Mouse (Mus musculus): ENCODE measurements around the gene Mrpl9. TPM values are rescaled to one million over a fixed set of nuclear protein-coding genes. Genes with fewer than 3 reads are reported as not detected.

The Mrpl9 gene
- polyA plus RNA-seq (2015; fragmentation: Nextera tagmentation; extraction: Ambion mirVana) = 58.6 and 62.2 TPM in 2 replicates

DNA sequence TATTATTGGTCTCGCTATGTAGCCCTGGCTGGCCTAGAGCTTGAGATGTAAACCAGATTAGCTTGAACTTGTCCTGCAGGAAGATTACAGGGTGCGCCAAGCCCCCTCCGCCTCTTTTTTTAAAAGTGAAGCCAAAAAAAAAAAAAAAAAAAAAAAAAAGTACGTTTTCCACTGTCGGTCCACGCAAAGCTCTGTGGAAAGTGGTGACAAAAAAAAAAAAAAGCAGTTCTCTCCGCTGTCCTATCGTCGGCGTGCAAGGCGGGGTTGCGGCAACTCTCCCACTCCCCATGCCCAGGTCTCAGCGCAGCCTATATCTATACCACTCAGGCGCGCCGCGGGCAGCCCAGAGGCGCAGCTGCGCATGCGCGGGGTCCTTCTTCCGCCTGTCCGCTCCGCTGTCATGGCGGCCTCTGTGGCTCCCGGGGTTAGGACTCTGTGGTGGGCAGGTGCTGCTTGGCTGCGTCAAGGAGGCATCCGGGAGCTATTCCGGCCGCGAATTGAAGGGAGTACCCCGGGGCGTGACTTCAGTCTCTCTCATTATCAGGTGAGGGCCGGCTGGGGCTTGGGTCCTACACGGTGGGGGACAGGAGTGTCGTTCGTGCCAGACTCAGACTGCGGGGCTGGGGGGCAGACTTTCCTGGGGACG, at the start of gene Mrpl9:
TSS of gene Mrpl9 (plus strand) at position 368 of the 646 bp plus-strand sequence.
- Histone ChIP-seq H3K36me3 (peaks cover 37% of the 10 kb centered on the region), H3K9ac (peak within 1 kb of the TSS; percentile 82), H3K9me3 (no peaks in the 10 kb centered on the region), H3K4me3 (peak within 1 kb of the TSS; percentile 96), H3K4me2 (peak within 1 kb of the TSS; percentile 84), H3K27ac (replicated peaks) (peak within 1 kb of the TSS; percentile 76), H3K4me1 (replicated peaks) (peaks cover 14% of the 10 kb centered on the region), H3K27me3 (peaks cover 6% of the 10 kb centered on the region; the same call in 1 of the 2 replicates)
- under 1% methylated on average over 39 of the region's 39 CpGs for WGBS
- peak; percentile 98 for ATAC-seq (ENCODE audit: low read depth)

DNA sequence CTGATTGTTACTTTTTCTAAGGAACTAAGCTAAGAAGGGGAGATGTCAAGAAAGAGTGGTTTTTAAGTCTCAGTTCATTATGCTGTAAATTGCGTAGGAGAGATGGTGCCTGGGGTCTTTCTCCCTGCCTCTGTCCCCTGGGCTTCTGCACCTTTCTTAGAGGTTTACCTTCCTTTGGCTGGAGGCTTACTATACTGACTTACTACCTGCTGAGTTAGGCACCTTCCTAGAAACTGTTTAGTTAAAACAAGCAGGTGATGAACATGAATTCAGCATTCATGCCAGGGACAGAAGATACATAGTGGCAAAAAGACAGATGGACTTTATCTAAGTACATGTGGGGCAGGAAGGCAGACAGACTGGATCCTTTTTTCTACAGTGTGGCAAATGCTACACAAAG, 46.8 kb upstream of the Mrpl9 start:
- Histone ChIP-seq H3K4me1 (replicated peaks) (peaks cover 21% of the 10 kb centered on the region), H3K4me3 (no peak overlapping the region), H3K36me3 (no peaks in the 10 kb centered on the region), H3K4me2 (no peak overlapping the region), H3K9ac (no peak overlapping the region), H3K27me3 (peaks cover 39% of the 10 kb centered on the region), H3K27ac (replicated peaks) (no peak overlapping the region), H3K9me3 (no peaks in the 10 kb centered on the region)
- ATAC-seq (ENCODE audit: low read depth) = no peak
- 71% methylated on average over 1 of the region's 1 CpGs for WGBS

DNA sequence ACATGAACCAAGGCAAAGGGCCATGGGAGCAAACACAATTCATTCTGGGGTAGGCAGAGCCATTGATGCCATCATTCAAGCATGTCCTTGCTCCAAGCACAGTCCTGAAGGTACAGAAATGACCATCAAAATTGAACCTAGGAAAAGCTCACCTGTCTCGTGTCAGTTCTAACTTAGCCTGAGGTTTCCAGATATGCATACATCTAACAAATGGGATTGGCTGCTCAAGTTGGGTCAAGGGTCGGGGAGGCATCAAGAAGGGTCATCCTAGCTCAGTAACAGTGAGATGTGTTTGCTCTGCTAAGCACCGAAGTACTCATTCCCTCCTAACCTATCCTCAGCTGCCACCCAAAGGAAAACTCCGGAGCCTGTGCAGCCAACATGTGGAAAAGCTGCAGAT, 46.3 kb upstream of the Mrpl9 start:
- peaks cover 21% of the 10 kb centered on the region for H3K4me1 ChIP-seq (replicated peaks)
- ATAC-seq (ENCODE audit: low read depth) = no peak
- H3K4me2 ChIP-seq = no peak overlapping the region
- 82% methylated on average over 4 of the region's 4 CpGs for WGBS
- peaks cover 44% of the 10 kb centered on the region for H3K27me3 ChIP-seq
- no peak overlapping the region for H3K4me3 ChIP-seq
- no peaks in the 10 kb centered on the region for H3K9me3 ChIP-seq
- no peak overlapping the region for H3K9ac ChIP-seq
- H3K27ac ChIP-seq (replicated peaks) = no peak overlapping the region
- no peaks in the 10 kb centered on the region for H3K36me3 ChIP-seq

DNA sequence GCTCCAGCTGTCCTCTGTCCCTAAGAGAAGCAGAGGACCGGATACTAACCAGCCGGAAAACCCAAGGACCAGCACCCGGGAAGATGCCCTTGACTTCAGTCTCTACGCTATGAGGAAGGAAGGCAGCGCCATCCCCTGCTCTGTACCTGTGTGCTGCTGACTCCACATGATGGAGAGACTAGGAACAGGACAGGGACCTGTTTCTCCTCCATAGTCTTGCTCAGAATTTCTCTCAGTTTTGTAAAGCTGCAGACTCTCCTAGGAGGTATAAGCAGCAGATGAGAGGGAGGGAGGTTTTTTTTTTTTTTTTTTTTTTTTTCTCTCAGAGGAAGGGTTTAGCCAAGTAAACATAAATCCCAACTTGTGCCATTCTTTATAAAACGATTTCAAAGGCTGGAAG, 44.9 kb upstream of the Mrpl9 start, which contains the start of gene Lingo4:
TSS of gene Lingo4 (plus strand) at position 301 of the 400 bp plus-strand sequence.
- Histone ChIP-seq H3K27me3 (peaks cover 51% of the 10 kb centered on the region), H3K27ac (replicated peaks) (0 out of 2 replicates have a peak within 1 kb of the TSS, but pooled peaks have one; percentile 13), H3K4me1 (replicated peaks) (peaks cover 21% of the 10 kb centered on the region), H3K9ac (peak within 1 kb of the TSS; percentile 65), H3K9me3 (no peaks in the 10 kb centered on the region), H3K4me2 (peak within 1 kb of the TSS; percentile 66), H3K4me3 (peak within 1 kb of the TSS; percentile 35), H3K36me3 (no peaks in the 10 kb centered on the region)
- WGBS = 63% methylated on average over 6 of the region's 6 CpGs
- no peak for ATAC-seq (ENCODE audit: low read depth)

DNA sequence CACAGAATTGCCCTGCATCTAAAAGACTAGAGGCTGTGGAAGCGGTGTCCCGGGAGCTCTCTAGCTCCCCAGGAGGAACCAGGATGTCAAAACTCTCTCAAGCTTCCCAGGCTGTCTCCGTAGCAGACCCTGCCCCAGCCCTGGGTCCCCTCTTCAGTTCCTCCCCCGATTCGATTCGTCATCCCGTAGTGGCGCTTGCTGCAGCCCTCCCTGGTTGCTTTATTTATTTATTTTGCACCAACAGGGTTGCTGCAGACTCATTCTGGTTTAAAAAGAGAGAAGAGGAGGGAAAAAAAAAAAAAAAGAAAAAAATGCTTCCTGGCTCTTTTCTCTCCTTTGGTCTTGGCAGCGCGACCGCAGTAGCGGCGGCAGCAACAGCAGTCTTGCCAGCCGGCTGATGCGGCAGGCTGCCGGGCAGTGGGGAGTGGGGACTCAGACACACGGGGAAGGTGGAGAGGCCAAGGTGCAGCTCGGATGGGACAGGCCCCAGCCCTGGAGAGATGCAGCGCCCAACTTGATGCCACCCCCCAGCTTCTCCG, 44.1 kb upstream of the Mrpl9 start:
- Histone ChIP-seq H3K4me3 (peak overlapping the region; percentile 35), H3K9ac (peak overlapping the region; percentile 65), H3K36me3 (no peaks in the 10 kb centered on the region), H3K9me3 (no peaks in the 10 kb centered on the region), H3K4me2 (peak overlapping the region; percentile 66), H3K27me3 (peaks cover 51% of the 10 kb centered on the region), H3K4me1 (replicated peaks) (peaks cover 23% of the 10 kb centered on the region), H3K27ac (replicated peaks) (0 out of 2 replicates have a peak overlapping the region, but pooled peaks have one; percentile 13)
- ATAC-seq (ENCODE audit: low read depth) = peak; percentile 63; the same call in 1 of the 2 replicates
- WGBS = 1% methylated on average over 20 of the region's 20 CpGs

DNA sequence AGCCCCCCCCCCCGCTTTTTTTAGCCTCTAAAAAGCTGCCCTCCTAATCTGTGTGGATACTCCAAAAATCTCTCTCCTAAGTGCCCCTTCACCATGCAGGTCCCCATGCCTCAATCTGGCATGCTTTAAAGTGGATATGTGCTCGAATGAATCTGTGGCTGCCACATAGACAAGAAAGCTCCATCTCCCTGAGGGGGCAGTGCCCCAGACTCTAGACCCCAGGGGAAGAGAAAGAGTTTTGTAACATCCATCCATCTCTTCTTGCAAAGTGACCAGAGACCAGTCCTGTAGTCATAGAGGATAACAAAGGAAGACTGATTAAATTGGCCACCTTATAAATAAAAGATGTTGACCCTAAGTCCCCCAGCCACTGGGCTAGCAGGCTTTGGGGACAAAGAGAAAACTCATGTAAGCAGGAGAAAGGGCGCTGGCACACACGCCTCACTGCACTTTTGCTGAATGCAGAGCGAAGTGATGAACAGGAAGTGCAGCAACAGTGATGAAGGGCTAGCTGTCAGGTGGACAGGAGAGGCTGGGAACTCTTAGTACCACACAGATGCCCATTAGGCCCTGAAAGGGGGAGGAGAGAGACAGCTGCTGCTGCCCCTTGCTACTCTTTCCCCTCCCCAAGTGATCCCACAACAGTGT, 43.3 kb upstream of the Mrpl9 start:
- H3K9ac ChIP-seq = peak overlapping the region; percentile 65
- 14% methylated on average over 5 of the region's 5 CpGs for WGBS
- peak overlapping the region; percentile 35 for H3K4me3 ChIP-seq
- peaks cover 31% of the 10 kb centered on the region for H3K4me1 ChIP-seq (replicated peaks)
- no peaks in the 10 kb centered on the region for H3K9me3 ChIP-seq
- no peak for ATAC-seq (ENCODE audit: low read depth)
- peak overlapping the region; percentile 66 for H3K4me2 ChIP-seq
- H3K36me3 ChIP-seq = no peaks in the 10 kb centered on the region
- H3K27ac ChIP-seq (replicated peaks) = no peak overlapping the region
- H3K27me3 ChIP-seq = peaks cover 51% of the 10 kb centered on the region

DNA sequence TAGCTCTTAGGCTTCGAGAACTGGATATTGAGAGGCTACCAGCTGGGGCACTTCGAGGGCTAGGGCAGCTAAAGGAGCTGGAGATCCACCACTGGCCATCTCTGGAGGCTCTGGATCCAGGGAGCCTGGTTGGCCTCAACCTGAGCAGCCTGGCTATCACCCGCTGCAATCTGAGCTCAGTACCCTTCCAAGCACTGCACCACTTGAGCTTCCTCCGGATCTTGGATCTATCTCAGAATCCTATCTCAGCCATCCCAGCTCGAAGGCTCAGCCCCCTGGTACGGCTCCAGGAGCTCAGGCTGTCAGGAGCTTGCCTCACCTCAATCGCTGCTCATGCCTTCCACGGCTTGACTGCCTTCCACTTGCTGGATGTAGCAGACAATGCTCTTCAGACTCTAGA, 40.7 kb upstream of the Mrpl9 start:
- no peak overlapping the region for H3K9ac ChIP-seq
- H3K27me3 ChIP-seq = peaks cover 34% of the 10 kb centered on the region
- no peaks in the 10 kb centered on the region for H3K36me3 ChIP-seq
- peaks cover 34% of the 10 kb centered on the region for H3K4me1 ChIP-seq (replicated peaks)
- 80% methylated on average over 8 of the region's 8 CpGs for WGBS
- no peak overlapping the region for H3K27ac ChIP-seq (replicated peaks)
- H3K4me3 ChIP-seq = no peak overlapping the region
- no peak for ATAC-seq (ENCODE audit: low read depth)
- no peaks in the 10 kb centered on the region for H3K9me3 ChIP-seq
- H3K4me2 ChIP-seq = no peak overlapping the region

DNA sequence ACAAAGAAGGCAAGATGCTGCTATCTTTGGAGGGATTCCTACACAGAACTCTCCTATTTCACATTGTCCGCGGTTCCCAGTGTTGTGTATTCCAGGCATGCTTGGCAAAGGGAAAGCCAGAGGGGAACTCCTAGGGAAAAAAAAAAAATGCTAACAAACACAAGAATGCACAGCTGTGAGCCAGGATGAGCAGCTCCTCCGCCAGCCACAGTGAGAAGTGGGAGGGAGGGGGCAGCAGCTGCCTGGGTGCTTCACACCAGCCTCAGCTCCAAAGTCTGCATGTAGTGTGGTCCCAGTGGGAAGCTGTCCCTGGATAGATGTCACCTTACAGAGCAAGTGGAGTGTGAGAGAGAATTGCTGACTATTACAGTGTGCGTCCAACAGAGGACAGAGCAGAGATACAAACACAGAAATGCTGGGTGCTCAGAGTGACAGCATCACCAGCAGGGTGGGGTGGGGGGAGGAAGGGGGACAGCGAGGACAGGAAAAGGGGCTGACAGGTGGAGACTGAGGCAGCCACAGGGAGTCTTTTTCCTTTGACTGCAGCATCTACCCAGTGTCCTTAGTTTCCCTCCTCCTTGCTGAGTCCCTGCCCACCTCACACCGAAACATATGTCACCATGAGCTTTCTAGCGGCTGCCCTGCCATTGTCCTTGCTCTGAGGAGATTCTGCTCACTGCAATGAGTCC, 38.6 kb upstream of the Mrpl9 start:
- Histone ChIP-seq H3K9ac (peak overlapping the region; percentile 49; the same call in 1 of the 2 replicates), H3K36me3 (no peaks in the 10 kb centered on the region), H3K4me1 (replicated peaks) (peaks cover 24% of the 10 kb centered on the region), H3K27ac (replicated peaks) (no peak overlapping the region), H3K4me2 (no peak overlapping the region), H3K27me3 (peaks cover 28% of the 10 kb centered on the region), H3K9me3 (no peaks in the 10 kb centered on the region), H3K4me3 (no peak overlapping the region)
- WGBS = 29% methylated on average over 7 of the region's 7 CpGs
- no peak for ATAC-seq (ENCODE audit: low read depth)

DNA sequence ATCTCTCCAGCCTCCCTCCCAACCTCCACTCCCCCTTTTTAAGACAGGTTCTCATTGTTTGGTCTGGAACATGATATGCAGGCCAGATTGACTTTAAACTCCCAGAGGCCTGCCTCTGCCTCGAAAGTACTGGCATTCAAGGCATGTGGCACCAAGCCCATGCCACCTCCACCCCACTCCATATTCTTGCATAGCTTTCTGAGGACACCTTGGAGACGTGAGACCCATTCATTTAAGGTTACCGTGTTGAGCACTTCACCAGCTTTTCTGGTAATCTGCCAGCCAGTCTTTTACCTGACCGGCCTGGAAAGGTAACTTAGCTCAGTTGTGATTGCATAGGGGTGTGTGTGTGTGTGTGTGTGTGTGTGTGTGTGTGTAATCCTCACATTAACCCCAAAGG, 37.6 kb upstream of the Mrpl9 start:
- no peak for ATAC-seq (ENCODE audit: low read depth)
- Histone ChIP-seq H3K4me3 (no peak overlapping the region), H3K4me2 (no peak overlapping the region), H3K9ac (no peak overlapping the region), H3K36me3 (no peaks in the 10 kb centered on the region), H3K27ac (replicated peaks) (no peak overlapping the region), H3K4me1 (replicated peaks) (peaks cover 16% of the 10 kb centered on the region; the same call in 1 of the 2 replicates), H3K27me3 (peaks cover 19% of the 10 kb centered on the region), H3K9me3 (no peaks in the 10 kb centered on the region)
- 75% methylated on average over 4 of the region's 4 CpGs for WGBS

DNA sequence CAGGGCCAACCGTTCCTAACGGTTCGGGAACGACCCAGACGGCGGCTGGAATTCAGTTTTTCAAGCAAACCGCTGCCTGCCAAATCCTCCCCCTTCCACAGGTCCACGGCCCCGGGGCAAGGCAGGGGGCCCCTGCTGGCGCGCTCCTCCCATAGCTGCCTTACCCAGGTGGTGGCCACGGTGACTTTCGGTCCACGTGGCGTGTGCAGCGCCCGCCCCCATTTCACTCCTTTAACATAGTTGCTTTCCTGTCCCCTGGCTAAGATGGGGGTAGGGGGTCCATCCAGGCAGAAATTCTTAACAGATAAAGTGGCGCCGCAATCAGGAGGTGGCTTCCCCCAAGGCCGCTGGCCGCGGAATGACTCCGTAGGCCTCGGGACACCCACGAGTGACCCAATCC, 30.6 kb upstream of the Mrpl9 start:
- H3K4me1 ChIP-seq (replicated peaks) = peaks cover 23% of the 10 kb centered on the region
- peak overlapping the region; percentile 82 for H3K27ac ChIP-seq (replicated peaks)
- no peaks in the 10 kb centered on the region for H3K9me3 ChIP-seq
- H3K36me3 ChIP-seq = no peaks in the 10 kb centered on the region
- peak overlapping the region; percentile 75 for H3K9ac ChIP-seq
- H3K27me3 ChIP-seq = no peaks in the 10 kb centered on the region
- peak overlapping the region; percentile 91 for H3K4me2 ChIP-seq
- WGBS = 4% methylated on average over 25 of the region's 25 CpGs
- peak overlapping the region; percentile 58 for H3K4me3 ChIP-seq
- peak; percentile 70 for ATAC-seq (ENCODE audit: low read depth)

DNA sequence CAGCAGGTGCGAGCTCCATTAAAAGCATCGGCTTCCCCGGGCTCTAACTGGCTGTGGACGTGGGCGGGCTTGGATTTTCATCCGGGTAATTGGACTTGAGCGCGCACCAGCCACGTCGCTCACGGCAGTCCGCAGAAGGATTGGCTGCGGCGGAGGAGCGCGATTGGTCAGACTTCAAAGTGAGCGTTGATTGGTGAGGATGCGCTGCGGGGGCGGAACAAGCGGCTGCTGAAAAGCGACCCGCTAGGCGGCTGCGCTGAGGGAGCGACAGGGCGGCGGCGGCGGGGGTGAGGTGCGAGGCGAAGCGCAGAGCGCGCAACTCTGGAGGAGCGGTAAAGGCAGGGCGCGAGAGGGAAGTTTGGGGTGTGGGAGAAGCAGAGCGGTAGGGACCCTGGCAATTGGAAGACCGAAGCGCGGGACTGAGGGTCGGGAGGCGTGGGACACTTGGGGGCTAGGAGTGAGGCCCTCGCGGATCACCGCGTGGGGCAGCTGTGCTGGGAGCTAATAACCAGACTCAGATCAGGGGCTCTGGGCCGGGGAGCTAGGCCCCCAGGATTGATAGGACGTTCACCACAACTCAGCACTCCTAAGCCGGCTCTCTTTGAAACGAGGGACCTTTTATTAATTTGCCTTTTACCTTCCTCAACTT, 30.0 kb upstream of the Mrpl9 start, which contains the start of gene Tdrkh:
TSS of gene Tdrkh (plus strand) at position 243 of the 649 bp plus-strand sequence.
- Histone ChIP-seq H3K27me3 (no peaks in the 10 kb centered on the region), H3K27ac (replicated peaks) (peak within 1 kb of the TSS; percentile 82), H3K9me3 (no peaks in the 10 kb centered on the region), H3K4me3 (peak within 1 kb of the TSS; percentile 58), H3K9ac (peak within 1 kb of the TSS; percentile 79), H3K4me2 (peak within 1 kb of the TSS; percentile 91), H3K4me1 (replicated peaks) (peaks cover 23% of the 10 kb centered on the region), H3K36me3 (no peaks in the 10 kb centered on the region)
- ATAC-seq (ENCODE audit: low read depth) = peak; percentile 99
- WGBS = 6% methylated on average over 52 of the region's 52 CpGs
